Mouse (Mus musculus) stomach, embryonic 14.5 days (tissue): ENCODE results near the gene U2af1. TPM values are rescaled to one million over a fixed set of nuclear protein-coding genes. Genes with fewer than 3 reads are reported as not detected.

ENCODE experiments used
- ATAC-seq: fragments of 200-750 bp; cut with Nextera tagmentation; 2 replicates; pipeline ENCODE4 v1.8.0; 2017; ENCODE audit warnings: low read depth, moderate TSS enrichment; ENCODE audit not compliant: insufficient number of reproducible peaks, insufficient read depth, low FRiP score
- H3K27ac ChIP-seq: fragments of 300-500 bp; sonication (generic); 2 replicates; pipeline ENCODE4 v1.5.1; 2014; ENCODE audit warnings: mild to moderate bottlenecking, low read length, moderate library complexity, mixed read lengths
- H3K27me3 ChIP-seq: fragments of 300-500 bp; sonication (generic); 2 replicates; pipeline ENCODE4 v1.6.1; 2014; ENCODE audit warnings: low read length, control low read depth, mixed read lengths; ENCODE audit not compliant: control insufficient read depth, insufficient read depth
- H3K36me3 ChIP-seq: fragments of 300-500 bp; sonication (generic); 2 replicates; pipeline ENCODE4 v1.6.1; 2014; ENCODE audit warnings: mild to moderate bottlenecking, control low read depth, low read length, moderate library complexity, mixed read lengths; ENCODE audit not compliant: control insufficient read depth, insufficient read depth
- H3K4me1 ChIP-seq: fragments of 300-500 bp; sonication (generic); 2 replicates; pipeline ENCODE4 v1.6.1; 2014; ENCODE audit warnings: low read length, control low read depth, mixed read lengths; ENCODE audit not compliant: control insufficient read depth, insufficient read depth
- H3K4me2 ChIP-seq: fragments of 300-500 bp; sonication (generic); replicated peaks from 2 replicates; pipeline ENCODE4 v1.6.1; 2014; ENCODE audit warnings: low read depth, low read length, control low read depth
- H3K4me3 ChIP-seq: fragments of 300-500 bp; sonication (generic); 2 replicates; pipeline ENCODE4 v1.5.1; 2014; ENCODE audit warnings: low read depth, low read length, control low read depth
- H3K9ac ChIP-seq: fragments of 300-500 bp; sonication (generic); replicated peaks from 2 replicates; pipeline ENCODE4 v1.6.1; 2014; ENCODE audit warnings: low read depth, mild to moderate bottlenecking, control low read depth, low read length, moderate library complexity, mixed read lengths
- H3K9me3 ChIP-seq: fragments of 300-500 bp; sonication (generic); 2 replicates; pipeline ENCODE4 v1.6.1; 2016; ENCODE audit warnings: low read depth, low read length, control low read depth; ENCODE audit not compliant: control insufficient read depth
- WGBS: fragments of 180-500 bp; shearing (Covaris S2); extraction: QIAGEN DNeasy Blood & Tissue Kit; methylation state at CpG from one replicate; pipeline ENCODE4 v1.1.7; 2014; 5-methylcytosine and 5-hydroxymethylcytosine counted together
- polyA plus RNA-seq: library from polyadenylated mRNA; unstranded; fragments of >200 nt; fragmentation: Nextera tagmentation; extraction: Ambion mirVana; gene quantifications from 2 replicates; pipeline ENCODE4 v1.2.1, GENCODE M21; 2014

The U2af1 gene
- polyA plus RNA-seq, 1 experiment from 2014 or later = 165 TPM

DNA sequence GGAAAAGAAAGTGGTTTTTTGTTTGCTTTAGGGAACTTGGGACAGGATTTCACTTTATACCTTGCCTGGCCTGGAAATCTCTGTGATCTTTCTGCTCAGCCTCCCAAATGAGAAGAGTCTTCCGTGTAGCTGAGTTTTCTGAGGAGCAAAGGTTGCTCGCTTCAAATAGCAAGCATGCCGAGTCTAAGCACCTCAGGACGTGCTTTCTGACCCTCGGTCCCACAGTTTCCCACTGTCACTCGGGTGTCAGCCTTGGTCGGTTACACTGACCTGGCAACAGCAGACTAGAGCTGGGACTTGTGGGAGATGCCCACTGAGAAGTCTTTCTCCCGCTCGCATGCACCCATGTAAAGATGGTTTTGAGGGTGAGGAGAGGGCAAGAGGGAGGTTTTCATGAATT lies 60.7 kb downstream of the U2af1 start:
- no peak overlapping the region for H3K9ac ChIP-seq
- no peak overlapping the region for H3K4me2 ChIP-seq
- peaks cover 59% of the 10 kb centered on the region for H3K36me3 ChIP-seq
- no peaks in the 10 kb centered on the region for H3K9me3 ChIP-seq
- no peaks in the 10 kb centered on the region for H3K27me3 ChIP-seq
- no peak for ATAC-seq
- H3K27ac ChIP-seq = no peak overlapping the region
- H3K4me1 ChIP-seq = no peaks in the 10 kb centered on the region
- no peak overlapping the region for H3K4me3 ChIP-seq
- 90% methylated on average over 9 of the region's 9 CpGs for WGBS

Other genes starting within 250 kb of the U2af1 start
- gene Wdr4, start 138.9 kb downstream of the U2af1 start, polyA plus RNA-seq = 34.7 and 36.7 TPM in 2 replicates
- gene Ndufv3, start 138.8 kb downstream of the U2af1 start, polyA plus RNA-seq = 296 and 346 TPM in 2 replicates
- 44.4 and 45.1 TPM in 2 replicates for gene Pknox1, start 94.2 kb downstream of the U2af1 start, polyA plus RNA-seq
- 1.3 and 3.6 TPM in 2 replicates for gene Cbs, start 21.7 kb downstream of the U2af1 start, polyA plus RNA-seq
- gene Cryaa, start 18.9 kb upstream of the U2af1 start, polyA plus RNA-seq = not detected in 2 replicates
- gene Sik1, start 196.9 kb upstream of the U2af1 start, polyA plus RNA-seq = 19.7 and 20.8 TPM in 2 replicates